Mouse (Mus musculus) myocyte (in vitro differentiated cells): ENCODE measurements around the gene Tmem201.

Experiments
- CEBPB ChIP-seq: IDR thresholded peaks from 2 replicates; pipeline ENCODE4 v1.6.1; 2011; ENCODE audit warnings: mild to moderate bottlenecking, moderate library complexity; ENCODE audit not compliant: poor library complexity, insufficient read depth, severe bottlenecking
- POLR2A ChIP-seq: IDR thresholded peaks from one replicate; pipeline ENCODE4 v1.6.1; 2011; ENCODE audit warnings: low read depth, mild to moderate bottlenecking, control low read depth, moderate library complexity; ENCODE audit not compliant: insufficient read length

- TF ChIP-seq POLR2A (no peak), CEBPB (no peak)
Measured at GRCm38 (mm10) chr4:149710510-149710909, 27.3 kb downstream of the Tmem201 start.
